Mouse (Mus musculus) olfactory bulb, adult 2 months (tissue): ENCODE measurements around the gene Kcnh7. TPM values are rescaled to one million over a fixed set of nuclear protein-coding genes. Genes with fewer than 3 reads are reported as not detected.

ENCODE experiments used
- H3K27ac ChIP-seq: fragments of 200-500 bp; 2 replicates; pipeline ENCODE4 v1.5.1; 2012; ENCODE audit warnings: low read depth, low read length; ENCODE audit not compliant: insufficient read depth
- H3K4me1 ChIP-seq: fragments of 200-500 bp; 2 replicates; pipeline ENCODE4 v1.6.1; 2012; ENCODE audit warnings: low read length; ENCODE audit not compliant: control insufficient read depth, insufficient read depth
- H3K4me3 ChIP-seq: fragments of 200-500 bp; 2 replicates; pipeline ENCODE4 v1.5.1; 2012; ENCODE audit warnings: mild to moderate bottlenecking, low read depth, low read length, moderate library complexity; ENCODE audit not compliant: insufficient read depth
- CTCF ChIP-seq: fragments of 200-500 bp; IDR thresholded peaks from 2 replicates; pipeline ENCODE4 v1.5.1; 2012; ENCODE audit warnings: low read depth, mild to moderate bottlenecking, low read length, moderate library complexity; ENCODE audit not compliant: insufficient read depth
- POLR2A ChIP-seq: fragments of 200-500 bp; IDR thresholded peaks from 2 replicates; pipeline ENCODE4 v1.6.1; 2012; ENCODE audit warnings: mild to moderate bottlenecking, low read depth, low read length, moderate library complexity; ENCODE audit not compliant: insufficient read depth
- WGBS: fragments of 180-500 bp; shearing (Covaris S2); methylation state at CpG from one replicate; pipeline ENCODE4 v1.1.7; 2018; 5-methylcytosine and 5-hydroxymethylcytosine counted together
- polyA plus RNA-seq: library from polyadenylated mRNA; stranded (reverse); fragments of >200 nt; gene quantifications from 2 replicates; pipeline ENCODE4 v1.2.4, GENCODE M21; 2012; ENCODE audit warnings: low replicate concordance; ENCODE audit not compliant: missing spikeins, insufficient read depth, insufficient read length

The Kcnh7 gene
- polyA plus RNA-seq, 1 experiment = not detected

DNA sequence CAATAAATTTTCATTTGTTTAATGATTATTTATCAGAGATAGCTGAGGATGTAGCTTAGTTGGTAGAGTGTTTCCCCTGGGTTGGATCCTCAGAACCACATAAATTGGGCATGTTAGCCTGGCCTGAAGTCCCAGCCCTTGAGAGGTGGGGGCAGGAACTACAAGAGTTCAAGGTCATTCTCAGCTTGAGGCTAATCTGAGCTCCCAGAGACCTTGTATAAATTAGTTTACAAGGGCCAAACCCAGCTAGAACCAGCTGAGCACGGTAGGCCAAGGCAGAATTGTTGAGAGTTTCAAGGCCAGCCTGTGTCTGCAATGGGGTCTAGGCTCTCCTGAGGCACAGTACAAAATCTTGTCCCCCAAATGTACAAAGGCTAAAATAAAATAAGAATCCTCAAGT lies 518.6 kb downstream of the Kcnh7 start:
- Histone ChIP-seq H3K4me3 (no peak overlapping the region), H3K4me1 (peaks cover 5% of the 10 kb centered on the region; the same call in 1 of the 2 replicates), H3K27ac (no peak overlapping the region)
- WGBS = 68% methylated on average over 1 of the region's 1 CpGs
- no peak for TF ChIP-seq POLR2A
- TF ChIP-seq CTCF = no peak

DNA sequence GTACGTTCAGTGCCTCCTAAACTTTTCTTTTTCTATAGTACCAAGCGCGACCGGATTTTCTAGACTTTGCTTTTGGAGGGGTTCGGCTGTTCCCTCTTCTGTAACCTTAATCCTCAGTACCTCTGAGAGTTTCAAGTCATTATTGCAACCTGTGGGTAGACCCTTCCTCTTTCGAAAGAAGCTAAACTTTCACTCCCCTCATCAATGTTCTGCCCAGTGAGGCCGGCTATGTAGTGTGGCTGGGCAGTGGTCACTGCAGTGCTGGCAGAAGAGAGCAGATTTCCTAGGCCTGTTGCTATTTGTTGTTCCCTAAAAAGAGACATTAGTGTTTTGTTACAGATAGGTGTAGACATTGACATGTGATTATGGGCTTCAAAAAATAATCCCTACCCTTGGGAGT lies 519.2 kb downstream of the Kcnh7 start:
- 65% methylated on average over 7 of the region's 7 CpGs for WGBS
- Histone ChIP-seq H3K4me1 (peaks cover 5% of the 10 kb centered on the region; the same call in 1 of the 2 replicates), H3K4me3 (0 out of 2 replicates have a peak overlapping the region, but pooled peaks have one; percentile 6), H3K27ac (no peak overlapping the region)
- no peak for TF ChIP-seq POLR2A
- TF ChIP-seq CTCF = no peak

DNA sequence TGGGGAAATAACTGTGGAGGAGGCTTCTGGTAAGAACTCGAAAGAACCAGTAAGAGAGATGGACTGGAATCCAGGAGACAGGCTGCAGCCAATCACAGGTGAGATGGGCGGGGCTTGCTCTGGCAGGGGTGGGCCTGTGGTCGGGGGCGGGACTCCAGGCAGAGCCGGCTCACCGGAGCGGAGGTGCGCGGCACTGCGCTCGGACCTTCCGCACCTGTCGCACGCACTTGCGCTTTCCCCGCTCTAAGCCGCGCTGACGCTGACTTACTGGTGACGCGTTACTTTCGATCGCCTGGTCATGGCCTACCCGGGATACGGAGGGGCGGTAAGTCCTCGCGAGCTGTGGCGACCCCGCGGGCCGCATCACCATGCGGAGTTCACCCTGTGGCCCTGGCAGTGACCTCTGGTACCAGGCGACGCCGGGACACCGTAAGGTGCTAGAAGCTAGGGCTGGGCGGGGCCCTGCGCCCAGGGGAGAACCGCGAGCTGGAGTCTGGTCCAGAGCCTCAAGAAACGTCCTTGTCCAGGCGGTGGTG lies 519.9 kb downstream of the Kcnh7 start, which contains the start of gene Gca:
Gene Gca, plus strand, starts transcription at position 151 of the 536 bp plus-strand sequence.
- Histone ChIP-seq H3K27ac (no peak within 1 kb of the TSS), H3K4me1 (peaks cover 5% of the 10 kb centered on the region; the same call in 1 of the 2 replicates), H3K4me3 (peak within 1 kb of the TSS; percentile 80)
- peak; percentile 29; the same call in 1 of the 2 replicates for TF ChIP-seq POLR2A
- TF ChIP-seq CTCF = no peak
- under 1% methylated on average over 43 of the region's 43 CpGs for WGBS

DNA sequence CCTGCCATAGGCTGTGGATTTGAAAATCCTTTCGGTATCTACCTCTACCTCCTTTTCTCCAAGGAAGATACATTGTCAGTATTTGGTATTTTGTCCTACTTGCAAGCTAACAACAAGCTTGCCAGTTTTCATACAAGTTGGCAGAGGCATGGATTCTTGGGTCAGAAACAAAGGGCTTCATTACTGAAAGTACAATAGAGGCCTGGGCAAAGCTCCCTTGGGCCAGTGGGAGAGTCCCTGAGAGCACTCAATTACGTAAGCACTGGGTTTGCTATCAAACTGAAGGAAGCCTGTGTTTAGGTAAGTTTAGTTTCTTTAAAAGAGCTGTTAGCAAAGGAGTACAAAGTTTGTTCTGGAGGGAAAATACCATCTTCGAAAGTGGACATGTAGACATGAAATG lies 521.5 kb downstream of the Kcnh7 start:
- Histone ChIP-seq H3K4me3 (no peak overlapping the region), H3K27ac (no peak overlapping the region), H3K4me1 (peaks cover 5% of the 10 kb centered on the region; the same call in 1 of the 2 replicates)
- no peak for TF ChIP-seq POLR2A
- no peak for TF ChIP-seq CTCF
- WGBS = 76% methylated on average over 3 of the region's 3 CpGs

DNA sequence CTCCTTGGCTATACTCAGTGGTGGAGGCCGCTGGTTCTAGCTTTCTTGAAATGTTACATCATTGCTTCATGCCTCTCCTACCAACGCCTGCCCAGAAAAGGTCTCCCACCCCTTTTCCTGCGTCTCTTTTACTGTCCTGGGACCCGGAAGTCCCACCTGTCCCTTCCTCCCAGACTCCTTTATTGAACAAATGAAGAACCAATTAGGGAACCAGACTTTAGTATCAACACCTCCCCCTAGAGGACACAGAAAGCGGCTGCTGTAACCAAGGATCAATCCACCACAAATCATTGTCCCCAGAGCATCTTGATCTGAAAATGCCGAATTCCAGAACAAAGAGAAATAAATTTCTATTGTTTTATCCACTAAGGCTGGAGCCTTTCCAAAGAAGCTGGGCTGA lies 523.5 kb downstream of the Kcnh7 start:
- H3K4me1 ChIP-seq = peaks cover 3% of the 10 kb centered on the region; the same call in 1 of the 2 replicates
- no peak overlapping the region for H3K27ac ChIP-seq
- no peak overlapping the region for H3K4me3 ChIP-seq
- no peak for TF ChIP-seq CTCF
- TF ChIP-seq POLR2A = no peak
- WGBS = 52% methylated on average over 6 of the region's 6 CpGs

DNA sequence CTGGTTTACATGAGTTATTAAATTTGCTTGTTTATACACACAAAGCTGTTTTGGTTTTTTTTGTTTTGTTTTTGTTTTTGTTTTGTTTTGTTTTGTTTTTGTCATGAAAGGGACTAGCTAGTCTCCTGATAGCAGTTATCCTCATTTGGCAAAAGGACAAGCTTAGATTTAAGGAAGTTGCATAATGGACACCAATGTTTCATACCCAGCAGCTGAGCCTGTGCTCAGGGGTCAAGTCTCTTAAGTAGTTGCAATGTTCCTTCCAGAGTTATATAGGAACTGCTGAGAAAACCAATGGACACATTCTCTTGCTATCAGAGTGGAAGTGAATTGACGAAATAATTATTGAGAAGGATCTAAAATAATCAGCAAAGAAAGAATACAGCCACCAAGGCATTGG lies 528.0 kb downstream of the Kcnh7 start:
- TF ChIP-seq CTCF (no peak), POLR2A (no peak)
- WGBS = 79% methylated on average over 1 of the region's 1 CpGs

DNA sequence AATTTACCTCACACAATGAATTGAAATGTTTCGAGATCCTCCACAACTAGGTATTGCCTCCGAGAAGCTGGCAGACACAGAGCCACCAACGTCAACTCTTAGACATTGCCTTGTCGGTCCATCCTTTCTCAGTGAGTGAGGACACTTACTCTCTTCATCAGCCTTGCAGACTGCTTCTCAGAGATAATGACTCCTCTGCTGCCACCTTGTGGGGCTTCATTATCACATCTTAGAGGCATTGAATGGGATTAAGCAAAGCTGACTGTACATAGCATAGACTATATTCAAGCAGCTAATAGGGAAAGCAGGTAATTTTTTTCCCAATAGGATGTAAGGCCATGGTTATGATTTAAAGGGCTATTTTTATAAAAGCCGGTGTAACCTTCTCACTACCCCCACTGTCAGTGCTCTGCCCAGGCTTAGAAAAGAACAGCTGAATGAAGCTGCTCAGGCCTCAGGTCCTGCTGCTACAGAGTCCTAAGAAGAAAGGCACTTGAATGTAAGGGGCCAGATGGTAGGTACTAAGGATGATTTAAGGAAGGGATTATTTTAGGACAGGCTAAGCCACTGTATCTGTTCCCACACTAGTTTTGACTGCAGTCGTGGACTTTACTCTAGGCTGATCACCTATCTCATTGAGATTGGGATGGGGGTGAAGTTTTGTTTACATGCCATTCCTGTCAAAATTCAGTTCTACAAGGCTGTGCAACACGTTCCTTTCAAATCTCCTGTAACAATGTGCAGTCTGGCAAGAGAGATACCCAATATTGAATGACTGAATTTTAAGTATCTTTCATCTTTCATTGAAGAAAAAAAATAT lies 529.4 kb downstream of the Kcnh7 start:
- no peak overlapping the region for H3K4me3 ChIP-seq
- WGBS = 47% methylated on average over 7 of the region's 7 CpGs
- TF ChIP-seq CTCF = no peak
- TF ChIP-seq POLR2A = no peak
- H3K4me1 ChIP-seq = no peaks in the 10 kb centered on the region
- H3K27ac ChIP-seq = no peak overlapping the region

More for the DNA sequence above, 528.0 kb downstream of the Kcnh7 start:
- no peaks in the 10 kb centered on the region for H3K4me1 ChIP-seq
- no peak overlapping the region for H3K4me3 ChIP-seq
- no peak overlapping the region for H3K27ac ChIP-seq

DNA sequence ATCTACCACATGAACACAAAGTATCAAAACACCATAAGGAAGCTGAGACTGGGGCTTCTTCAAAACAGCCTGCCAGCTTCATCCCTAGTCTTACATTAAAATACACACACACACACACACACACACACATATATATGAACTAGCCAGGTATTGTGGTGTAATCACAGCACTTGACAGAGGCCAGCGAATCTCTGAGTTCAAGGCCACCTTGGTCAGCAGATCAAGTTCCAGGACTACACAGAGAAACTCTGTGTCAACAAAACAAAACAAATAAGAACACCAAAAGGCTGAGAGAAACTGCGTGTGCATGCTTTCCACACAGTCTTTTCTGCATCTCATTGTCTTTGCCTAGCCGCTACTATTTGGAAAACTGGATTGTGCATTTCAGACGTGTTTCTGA lies 531.6 kb downstream of the Kcnh7 start:
- H3K4me3 ChIP-seq = no peak overlapping the region
- no peak overlapping the region for H3K27ac ChIP-seq
- TF ChIP-seq POLR2A = no peak
- TF ChIP-seq CTCF = no peak
- 89% methylated on average over 4 of the region's 4 CpGs for WGBS
- no peaks in the 10 kb centered on the region for H3K4me1 ChIP-seq

DNA sequence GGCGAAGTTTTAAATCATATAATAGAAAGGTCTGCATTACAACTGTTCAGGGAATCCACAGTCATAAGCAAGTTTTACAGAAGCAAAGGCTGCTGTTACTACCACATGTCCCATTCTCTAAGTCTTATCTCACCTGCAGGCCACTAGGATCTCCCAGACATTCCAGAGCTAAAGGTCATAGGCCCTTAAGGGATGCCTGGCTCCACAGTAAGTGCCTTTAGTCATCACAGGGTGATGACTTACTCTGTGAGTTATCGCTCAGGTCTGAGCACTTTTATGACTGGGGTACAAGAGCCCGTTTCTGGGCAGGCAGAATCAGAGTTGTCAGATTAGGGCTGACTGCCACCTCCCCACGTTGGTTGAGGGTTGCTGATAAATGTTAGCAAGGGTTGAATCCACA lies 532.2 kb downstream of the Kcnh7 start:
- 85% methylated on average over 4 of the region's 4 CpGs for WGBS
- no peak overlapping the region for H3K27ac ChIP-seq
- no peak for TF ChIP-seq POLR2A
- no peak for TF ChIP-seq CTCF

More for the DNA sequence above, 532.2 kb downstream of the Kcnh7 start:
- H3K4me3 ChIP-seq = no peak overlapping the region
- no peaks in the 10 kb centered on the region for H3K4me1 ChIP-seq
